In genomic region chr6:34598121-34599065, GRCm38 (mm10) we compare ENCODE assay signal across 8 mouse cellular contexts. TPM values are rescaled to one million over a fixed set of nuclear protein-coding genes. Genes with fewer than 3 reads are reported as not detected.
A peak's percentile ranks its signal among the peaks of the same experiment; 100 is the strongest.
DNase-seq lines count a peak whose midpoint lies in the region; ATAC-seq and TF ChIP-seq lines count a peak whose summit lies in the region.

Cald1 (plus strand) TSS chr6:34598500.

- intact Hi-C loops in left cerebral cortex, postnatal 10 days (cut with DNase I): no loop called here

- H3K27ac ChIP-seq in forebrain, postnatal 0 days (ENCODE audit: low read depth, low read length): no peak within 1 kb of the TSS
- peak within 1 kb of the TSS; percentile 30; the same call in 1 of the 2 replicates for H3K27ac ChIP-seq in hindbrain, embryonic 12.5 days

- peak; percentile 18 to 31 for DNase-seq in urinary bladder, adult 18-20 months (ENCODE audit: low spot score in 2 of 2)
- no peak for DNase-seq in urinary bladder, postnatal 25 days (ENCODE audit: low spot score)
- peak; percentile 9 for DNase-seq in forebrain, postnatal 0 days
- DNase-seq in left cerebral cortex, postnatal 10 days (ENCODE audit: extremely low spot score in 1 of 2, low spot score in 2 of 2): peak in 1 of 2 experiments; percentile 48
- peak; percentile 65 for DNase-seq in mesoderm, embryonic 11.5 days (ENCODE audit: low read depth, low spot score)
- peak; percentile 56 for DNase-seq in urinary bladder, postnatal 14 days (ENCODE audit: low spot score)

- H3K27me3 ChIP-seq in forebrain, postnatal 0 days (ENCODE audit: insufficient read depth, low read length): no peaks in the 10 kb centered on the region
- H3K27me3 ChIP-seq in hindbrain, embryonic 12.5 days: no peaks in the 10 kb centered on the region

- no peak for TF ChIP-seq CTCF in forebrain, postnatal 0 days (IDR thresholded peaks at IDR 0.05; ENCODE audit: low read depth)

- peak within 1 kb of the TSS; percentile 11; the same call in 1 of the 2 replicates for H3K9ac ChIP-seq in forebrain, postnatal 0 days
- H3K9ac ChIP-seq in hindbrain, embryonic 12.5 days: peak within 1 kb of the TSS; percentile 44

- ATAC-seq in forebrain, postnatal 0 days: peak; percentile 68
- 0 out of 2 replicates have a peak, but pooled peaks have one; percentile 52 for ATAC-seq in hindbrain, embryonic 12.5 days (ENCODE audit: low FRiP score)
- ATAC-seq in megakaryocyte-erythroid progenitor cell, adult 5-6 weeks (replicated peaks; ENCODE audit: low FRiP score, low TSS enrichment, poor library complexity, severe bottlenecking): no peak

- 5% methylated on average over 16 of the region's 16 CpGs for WGBS in forebrain, postnatal 0 days
- 5% methylated on average over 16 of the region's 16 CpGs for WGBS in hindbrain, embryonic 12.5 days

- H3K4me1 ChIP-seq in forebrain, postnatal 0 days (ENCODE audit: insufficient read depth): peaks cover 3% of the 10 kb centered on the region; the same call in 1 of the 2 replicates
- peaks cover 10% of the 10 kb centered on the region for H3K4me1 ChIP-seq in hindbrain, embryonic 12.5 days

- no peaks in the 10 kb centered on the region for H3K36me3 ChIP-seq in forebrain, postnatal 0 days (ENCODE audit: insufficient read depth)
- no peaks in the 10 kb centered on the region for H3K36me3 ChIP-seq in hindbrain, embryonic 12.5 days

- H3K4me3 ChIP-seq in forebrain, postnatal 0 days (ENCODE audit: low read depth, low read length): peak within 1 kb of the TSS; percentile 17
- peak within 1 kb of the TSS; percentile 29 for H3K4me3 ChIP-seq in hindbrain, embryonic 12.5 days

- no peaks in the 10 kb centered on the region for H3K9me3 ChIP-seq in forebrain, postnatal 0 days (ENCODE audit: low read length)
- no peaks in the 10 kb centered on the region for H3K9me3 ChIP-seq in hindbrain, embryonic 12.5 days (replicated peaks)

- peak within 1 kb of the TSS; percentile 40 for H3K4me2 ChIP-seq in forebrain, postnatal 0 days (ENCODE audit: low read depth)
- peak within 1 kb of the TSS; percentile 46 for H3K4me2 ChIP-seq in hindbrain, embryonic 12.5 days (replicated peaks)

RNA-seq across cellular contexts. Expression of gene Cald1, which starts in this region (rescaled TPM):
- 19.6 and 28.5 TPM in 2 replicates for total RNA-seq in forebrain, postnatal 0 days (2014; rRNA removed)
- polyA plus RNA-seq in forebrain, postnatal 0 days (2015; fragmentation: Nextera tagmentation; extraction: Ambion mirVana): 32.5 and 40.8 TPM in 2 replicates
- 175 and 198 TPM in 2 replicates for polyA plus RNA-seq in hindbrain, embryonic 12.5 days (2016; fragmentation: Nextera tagmentation; extraction: Ambion mirVana)
- 10 to 100 TPM; 23.1 to 25.4 TPM for total RNA-seq in left cerebral cortex, postnatal 10 days (2021)
- not detected in 2 replicates for total RNA-seq in megakaryocyte-erythroid progenitor cell, adult 5-6 weeks (2014; fragmentation: Nextera tagmentation)
- 1.1 TPM in 1 of 2 replicates, not detected in the other for total RNA-seq in megakaryocyte-erythroid progenitor cell, adult 5-6 weeks (2017)
